Mouse (Mus musculus) large intestine, adult 2 months (tissue): ENCODE results near the gene Ppp1r3g. TPM values are rescaled to one million over a fixed set of nuclear protein-coding genes. Genes with fewer than 3 reads are reported as not detected.

Source experiments
- DNase-seq: peaks from one replicate; pipeline ENCODE4 v3.0.0-alpha.2; 2012; ENCODE audit warnings: low read depth, low spot score
- WGBS: fragments of 180-500 bp; shearing (Covaris S2); methylation state at CpG from one replicate; pipeline ENCODE4 v1.1.7; 2018; 5-methylcytosine and 5-hydroxymethylcytosine counted together
- polyA plus RNA-seq: library from polyadenylated mRNA; depleted of rRNA; stranded (reverse); fragments of >200 nt; gene quantifications from 2 replicates; pipeline ENCODE4 v1.2.3, GENCODE M21; 2012; rRNA removed

The Ppp1r3g gene
- polyA plus RNA-seq = not detected in 2 replicates

- WGBS = 98% methylated on average over 1 of the region's 1 CpGs
- no peak for DNase-seq
Measured at GRCm38 (mm10) chr13:35958539-35958938, at the start of gene Ppp1r3g. Ppp1r3g (plus strand) TSS chr13:35958839.

- 87% methylated on average over 1 of the region's 1 CpGs for WGBS
- no peak for DNase-seq
Measured at GRCm38 (mm10) chr13:35911476-35911875, 47.2 kb upstream of the Ppp1r3g start.

GRCm38 (mm10) chr13:35937991-35938390 is 20.6 kb upstream of the Ppp1r3g start:
- WGBS = 68% methylated on average over 2 of the region's 2 CpGs

GRCm38 (mm10) chr13:35939871-35940665 is 18.6 kb upstream of the Ppp1r3g start:
- DNase-seq = no peak
- WGBS = 41% methylated on average over 18 of the region's 18 CpGs

More at GRCm38 (mm10) chr13:35937991-35938390, 20.6 kb upstream of the Ppp1r3g start:
- no peak for DNase-seq

- no peak for DNase-seq
- WGBS = 75% methylated on average over 5 of the region's 5 CpGs
Measured at GRCm38 (mm10) chr13:35940934-35941333, 17.7 kb upstream of the Ppp1r3g start.

GRCm38 (mm10) chr13:35946659-35947353 is 11.8 kb upstream of the Ppp1r3g start:
- 67% methylated on average over 20 of the region's 20 CpGs for WGBS
- no peak for DNase-seq

- DNase-seq = peak; percentile 33
- WGBS = 22% methylated on average over 14 of the region's 14 CpGs
Measured at GRCm38 (mm10) chr13:35947354-35948000, 11.2 kb upstream of the Ppp1r3g start.

GRCm38 (mm10) chr13:35949814-35950455 is 8.7 kb upstream of the Ppp1r3g start:
- WGBS = 78% methylated on average over 17 of the region's 17 CpGs
- no peak for DNase-seq

GRCm38 (mm10) chr13:35959391-35960067 is 890 bp downstream of the Ppp1r3g start:
- WGBS = 60% methylated on average over 12 of the region's 12 CpGs
- DNase-seq = no peak

- DNase-seq = no peak
- WGBS = 91% methylated on average over 4 of the region's 4 CpGs
Measured at GRCm38 (mm10) chr13:35963583-35963982, 4.9 kb downstream of the Ppp1r3g start.

GRCm38 (mm10) chr13:35967690-35968089 is 9.1 kb downstream of the Ppp1r3g start:
- WGBS = 31% methylated on average over 15 of the region's 15 CpGs
- no peak for DNase-seq

- no peak for DNase-seq
- WGBS = 2% methylated on average over 38 of the region's 38 CpGs
Measured at GRCm38 (mm10) chr13:35968131-35968718, 9.6 kb downstream of the Ppp1r3g start.

GRCm38 (mm10) chr13:35968719-35969430 is 10.2 kb downstream of the Ppp1r3g start:
- DNase-seq = no peak
- WGBS = under 1% methylated on average over 57 of the region's 57 CpGs

- DNase-seq = no peak
- 3% methylated on average over 18 of the region's 18 CpGs for WGBS
Measured at GRCm38 (mm10) chr13:35969431-35969721, 10.7 kb downstream of the Ppp1r3g start.

GRCm38 (mm10) chr13:35969829-35970228 is 11.2 kb downstream of the Ppp1r3g start:
- 52% methylated on average over 9 of the region's 9 CpGs for WGBS
- DNase-seq = no peak

- 89% methylated on average over 7 of the region's 7 CpGs for WGBS
- DNase-seq = no peak
Measured at GRCm38 (mm10) chr13:35976912-35977311, 18.3 kb downstream of the Ppp1r3g start.

GRCm38 (mm10) chr13:35980471-35980870 is 21.8 kb downstream of the Ppp1r3g start:
- 84% methylated on average over 4 of the region's 4 CpGs for WGBS
- DNase-seq = no peak

- no peak for DNase-seq
- WGBS = 72% methylated on average over 6 of the region's 6 CpGs
Measured at GRCm38 (mm10) chr13:35982985-35983384, 24.3 kb downstream of the Ppp1r3g start.

GRCm38 (mm10) chr13:35989329-35989728 is 30.7 kb downstream of the Ppp1r3g start:
- DNase-seq = no peak
- WGBS = 81% methylated on average over 3 of the region's 3 CpGs
